Mouse (Mus musculus): ENCODE measurements around the gene Ggt6.

- TF ChIP-seq CTCF (IDR thresholded peaks at IDR 0.05; ENCODE audit: borderline replicate concordance, extremely low read depth, insufficient read depth, insufficient read length) = no peak
- TF ChIP-seq POLR2A (IDR thresholded peaks at IDR 0.05; ENCODE audit: borderline replicate concordance, extremely low read depth, insufficient read depth, insufficient read length, poor library complexity, severe bottlenecking) = no peak
Observed at GRCm38 (mm10) chr11:72469217-72469616, 33.9 kb downstream of the Ggt6 start.
